Mouse (Mus musculus) heart, adult 9 months (tissue): ENCODE data around the gene Zfyve19.

Experiments used
- DNase-seq, 2 experiments: peaks; one replicate each; pipeline ENCODE4 v3.0.0; 2022; ENCODE audit warnings: low spot score in 2 of 2

The Zfyve19 gene

DNA sequence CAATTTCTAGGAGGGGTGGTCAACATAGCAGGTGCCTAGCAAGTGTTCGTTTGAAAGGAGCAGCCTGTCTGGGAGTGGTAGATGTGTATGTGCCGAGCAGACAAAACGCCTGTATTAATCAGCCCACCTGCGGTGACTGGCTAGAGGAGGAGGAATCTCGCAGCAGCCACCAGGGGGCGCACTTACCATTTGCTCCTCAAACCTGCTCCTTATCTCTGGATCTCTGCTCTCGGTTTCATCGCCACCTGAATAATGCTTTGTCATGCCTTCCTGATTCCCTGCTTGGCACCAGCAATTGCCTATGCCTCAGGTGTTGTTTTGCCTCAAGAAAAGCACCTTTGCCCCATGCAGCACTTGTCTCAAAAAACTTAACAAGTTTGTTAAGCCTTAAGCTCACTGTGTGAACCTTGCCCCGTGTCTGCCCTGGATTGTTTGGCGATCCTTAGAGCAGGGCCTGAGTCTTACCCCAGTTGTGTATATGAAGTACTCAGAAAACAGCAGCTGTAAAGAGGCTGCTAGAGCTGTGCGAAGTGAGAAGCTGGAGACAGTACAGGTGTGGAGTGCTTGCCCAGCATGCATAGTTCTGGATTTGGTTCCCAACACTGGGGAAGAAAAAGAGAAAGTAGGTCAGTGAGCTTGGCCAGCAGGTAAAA, 42.5 kb downstream of the Zfyve19 start:
- DNase-seq = peak; percentile 41 to 68

GRCm38 (mm10) chr2:119254976-119255375, 46.6 kb downstream of the Zfyve19 start:
- no peak for DNase-seq

DNA sequence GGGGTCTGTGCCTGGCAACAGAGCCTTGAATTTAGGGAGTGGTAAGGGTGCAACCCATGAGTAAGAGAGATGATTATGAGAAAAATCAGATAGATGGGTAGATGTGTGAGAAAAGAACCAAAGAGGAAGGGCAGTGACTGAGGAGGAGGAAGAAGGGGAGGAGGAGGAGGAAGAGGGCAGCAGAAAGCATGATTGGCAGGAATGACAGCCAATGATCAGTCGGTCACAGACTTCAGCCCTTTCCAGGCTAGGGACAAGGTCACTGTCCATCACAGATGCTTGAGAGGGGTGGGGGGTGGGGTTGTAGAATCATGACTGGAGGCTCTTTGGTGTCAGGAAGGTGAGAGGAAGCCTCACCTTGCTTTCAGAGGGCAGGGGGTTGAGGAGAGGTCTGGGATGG, 52.1 kb downstream of the Zfyve19 start:
- DNase-seq = no peak

DNA sequence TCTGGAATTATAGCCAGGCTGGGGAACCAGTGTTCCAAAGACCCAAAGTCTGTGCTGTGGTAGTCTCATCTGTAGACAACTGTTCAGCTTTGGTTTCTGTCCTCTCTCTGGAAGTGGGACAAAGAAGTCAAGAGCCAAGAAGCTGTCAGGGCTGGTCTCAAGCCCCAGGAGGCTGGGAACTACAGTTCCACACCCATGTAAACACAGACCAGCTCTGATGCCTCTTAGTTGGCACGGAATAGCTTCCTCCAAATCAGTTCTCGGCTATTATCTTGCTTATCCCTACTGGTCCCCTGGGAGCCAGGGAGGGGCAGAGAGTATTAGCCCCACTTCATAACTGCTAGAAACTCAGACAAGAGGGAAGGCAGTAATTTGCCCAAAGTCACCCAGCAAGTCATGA, 52.9 kb downstream of the Zfyve19 start:
- DNase-seq = no peak

- peak; percentile 21 to 57 for DNase-seq
Observed at GRCm38 (mm10) chr2:119262978-119263377, 54.6 kb downstream of the Zfyve19 start.

- DNase-seq = no peak
Observed at GRCm38 (mm10) chr2:119263813-119264212, 55.4 kb downstream of the Zfyve19 start.
